Mouse (Mus musculus): Measurements from ENCODE around the gene Pik3c2g. TPM values are rescaled to one million over a fixed set of nuclear protein-coding genes. Genes with fewer than 3 reads are reported as not detected.

Pik3c2g gene
- polyA plus RNA-seq (2017; shearing (Covaris generic)): not detected

GRCm38 (mm10) chr6:139586892-139587291 lies at the start of gene Pik3c2g:
Gene Pik3c2g (plus strand): TSS chr6:139587221.
- no peak for ATAC-seq

DNA sequence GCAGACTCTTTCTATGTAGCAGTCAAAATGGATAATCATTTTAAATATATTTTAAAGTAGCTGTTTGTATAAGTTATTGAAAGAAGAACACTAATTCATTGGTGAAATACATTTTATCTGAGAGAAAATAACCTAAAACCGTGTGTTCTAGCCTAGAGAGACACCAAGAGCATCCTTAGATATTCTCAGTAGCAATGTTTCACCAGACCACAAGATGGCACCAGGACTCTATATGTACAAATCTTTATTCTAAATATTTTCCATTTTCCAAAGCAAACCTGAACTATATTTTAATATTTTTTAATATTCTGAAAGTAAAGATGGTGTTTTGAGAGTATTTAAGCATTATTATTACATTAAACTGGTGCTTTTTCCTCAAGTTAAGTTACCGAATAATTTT lies 48.6 kb upstream of the Pik3c2g start:
- no peak for ATAC-seq

GRCm38 (mm10) chr6:139555537-139556179 lies 31.4 kb upstream of the Pik3c2g start:
- no peak for ATAC-seq

GRCm38 (mm10) chr6:139569211-139569610 lies 17.8 kb upstream of the Pik3c2g start:
- no peak for ATAC-seq

DNA sequence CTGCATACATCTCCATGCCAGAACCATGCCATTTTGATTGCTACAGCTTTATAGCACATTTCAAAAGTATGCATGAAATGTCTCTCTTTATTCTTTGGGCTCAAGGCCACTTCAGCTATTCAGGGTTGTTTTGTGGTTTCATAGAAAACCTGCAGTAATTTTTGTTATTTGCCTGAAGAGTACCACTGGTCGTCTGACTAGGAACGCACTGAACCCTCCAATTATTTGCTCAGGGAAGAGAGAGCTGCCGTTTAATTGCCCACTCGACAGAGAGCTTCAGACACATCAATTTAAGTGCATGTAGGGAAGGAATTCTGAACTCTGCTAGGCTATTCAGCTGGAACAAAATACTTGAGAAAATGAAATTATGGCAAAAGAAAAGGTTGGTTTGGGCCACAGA lies 11.2 kb upstream of the Pik3c2g start:
- ATAC-seq: no peak

DNA sequence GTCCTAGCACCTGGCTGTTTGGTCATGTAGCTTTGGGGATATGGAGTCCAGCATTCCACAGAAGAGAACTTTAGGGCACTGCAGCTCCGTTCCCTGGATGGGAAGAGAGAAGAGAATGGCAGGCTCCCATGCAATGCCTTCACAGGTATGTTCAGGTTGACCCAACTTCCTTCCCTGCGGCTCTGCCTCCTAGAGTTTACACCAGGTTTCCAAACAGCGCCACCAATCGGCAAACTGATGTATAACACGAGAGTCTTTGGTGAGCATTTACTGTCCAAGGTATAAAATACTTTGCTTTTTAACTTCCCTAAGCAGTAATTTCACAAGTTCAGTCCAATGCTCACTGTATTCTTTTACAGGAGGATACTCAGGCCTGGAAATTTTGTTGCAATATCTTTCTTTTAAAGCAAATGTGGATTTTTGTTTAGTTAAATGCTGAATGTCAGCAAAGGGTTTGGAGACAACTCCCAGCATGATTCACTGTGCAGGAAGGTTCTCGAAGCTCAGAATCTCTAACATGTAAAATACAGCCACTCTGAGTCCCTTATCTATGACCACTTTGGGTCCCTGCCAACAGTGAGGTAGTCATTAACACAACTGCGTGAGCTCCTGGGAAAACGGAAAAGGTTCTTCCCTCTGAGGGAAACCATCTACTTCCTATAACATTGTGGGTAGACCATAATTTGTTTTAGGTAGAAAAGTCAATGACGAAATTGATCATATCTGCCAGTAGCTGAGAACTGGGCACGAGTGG lies 10.6 kb upstream of the Pik3c2g start:
- no peak for ATAC-seq

GRCm38 (mm10) chr6:139577026-139577861 lies 9.8 kb upstream of the Pik3c2g start:
- no peak for ATAC-seq

GRCm38 (mm10) chr6:139587478-139587877 lies 457 bp downstream of the Pik3c2g start:
- ATAC-seq: no peak

DNA sequence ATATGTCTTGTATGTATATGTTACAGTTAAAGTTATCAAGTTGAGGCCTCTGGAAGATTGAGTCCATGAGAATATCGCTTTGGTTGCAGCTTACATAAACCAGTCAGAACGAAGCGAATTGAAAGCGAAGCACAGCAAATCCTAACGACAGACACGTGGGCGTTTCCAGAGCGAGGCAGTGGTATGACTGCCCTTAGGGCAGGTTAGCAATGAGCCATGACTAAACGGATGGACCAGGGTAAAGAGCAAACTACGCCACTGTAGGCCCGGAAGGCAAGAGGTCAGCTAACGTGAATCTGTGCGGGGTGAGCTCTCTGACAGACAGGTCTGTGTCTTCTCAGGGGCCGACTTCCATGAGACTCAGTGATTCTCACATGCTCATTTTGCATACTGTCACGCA lies 1.4 kb downstream of the Pik3c2g start:
- no peak for ATAC-seq

DNA sequence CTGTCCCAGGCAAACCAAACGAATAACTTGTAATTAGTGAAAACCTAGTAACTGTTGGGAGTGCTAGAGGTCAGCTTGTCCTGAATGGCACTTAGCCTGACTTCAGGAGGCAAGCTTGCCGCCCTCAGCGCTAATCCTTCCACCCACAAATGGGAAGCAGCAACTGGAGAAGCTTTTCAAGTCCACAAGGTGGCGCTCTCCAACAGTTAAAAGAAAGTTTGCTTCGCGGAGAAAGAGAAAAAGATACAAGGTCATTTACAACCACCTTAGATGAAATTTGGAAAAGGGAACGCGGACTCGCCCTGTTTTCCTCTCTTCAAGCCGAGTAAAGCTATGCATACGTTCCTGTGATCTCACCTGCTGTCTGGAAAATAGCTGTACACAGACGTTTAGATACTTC lies 2.3 kb downstream of the Pik3c2g start:
- ATAC-seq: no peak

DNA sequence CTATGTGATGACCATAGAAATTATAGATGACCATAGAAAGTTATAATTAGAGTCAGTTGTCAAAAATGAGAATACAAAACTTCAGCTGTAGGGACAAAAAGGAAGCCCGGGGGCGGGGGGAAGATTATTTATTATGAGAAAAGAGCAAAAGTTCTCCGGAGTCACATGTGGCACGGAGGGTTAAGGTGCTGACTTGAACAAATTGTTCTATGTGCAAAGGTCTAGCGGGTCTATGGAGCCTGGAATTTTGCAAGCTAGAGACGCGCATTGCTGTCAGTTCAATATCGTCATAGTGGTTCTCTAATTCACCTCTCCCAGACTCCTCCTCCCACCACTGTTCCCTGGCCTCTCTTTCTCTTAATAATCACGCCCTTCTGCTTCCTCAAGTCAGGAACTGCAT lies 2.8 kb downstream of the Pik3c2g start:
- ATAC-seq: no peak

- ATAC-seq: no peak
Measured at GRCm38 (mm10) chr6:139592081-139592480, 5.1 kb downstream of the Pik3c2g start.

- no peak for ATAC-seq
Measured at GRCm38 (mm10) chr6:139596433-139596832, 9.4 kb downstream of the Pik3c2g start.

DNA sequence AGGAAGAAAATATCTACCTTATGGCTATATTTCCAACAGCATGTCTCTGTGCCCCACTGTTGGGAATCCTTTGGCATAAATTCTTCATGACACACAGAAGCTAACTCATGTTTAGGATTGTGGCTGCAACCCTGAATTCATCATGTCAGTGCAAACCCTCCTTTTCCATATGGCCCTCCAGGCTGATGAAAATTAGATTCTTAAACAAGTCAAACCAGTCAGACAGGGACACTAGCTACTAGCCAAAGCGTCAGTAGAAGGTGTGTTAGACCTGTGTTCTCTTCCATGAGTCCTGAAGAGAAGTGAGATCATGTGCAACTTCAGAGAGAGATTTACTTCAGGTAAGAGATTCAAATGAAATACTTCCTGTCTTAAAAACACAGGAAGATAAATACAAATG lies 12.2 kb downstream of the Pik3c2g start:
- no peak for ATAC-seq

GRCm38 (mm10) chr6:139618774-139619173 lies 31.8 kb downstream of the Pik3c2g start:
- ATAC-seq: no peak

- ATAC-seq: no peak
Measured at GRCm38 (mm10) chr6:139624756-139625155, 37.7 kb downstream of the Pik3c2g start.

DNA sequence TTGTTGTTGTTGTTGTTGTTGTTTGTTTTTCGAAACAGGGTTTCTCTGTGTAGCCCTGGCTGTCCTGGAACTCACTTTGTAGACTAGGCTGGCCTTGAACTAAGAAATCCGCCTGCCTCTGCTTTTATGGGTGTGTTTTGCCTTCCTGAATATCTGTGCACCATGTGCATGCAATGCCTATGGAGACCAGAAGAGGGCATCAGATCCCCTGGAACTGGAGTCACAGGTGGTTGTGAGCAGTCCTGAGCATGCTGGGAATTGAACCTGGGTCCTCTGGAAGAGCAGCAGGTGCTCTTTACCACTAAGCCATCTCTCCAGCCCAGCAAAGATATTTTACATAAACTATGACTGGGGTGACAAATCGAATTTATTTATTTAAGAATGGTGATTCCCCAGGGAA lies 47.5 kb downstream of the Pik3c2g start:
- no peak for ATAC-seq

GRCm38 (mm10) chr6:139655399-139655798 lies 68.4 kb downstream of the Pik3c2g start:
- ATAC-seq: no peak

DNA sequence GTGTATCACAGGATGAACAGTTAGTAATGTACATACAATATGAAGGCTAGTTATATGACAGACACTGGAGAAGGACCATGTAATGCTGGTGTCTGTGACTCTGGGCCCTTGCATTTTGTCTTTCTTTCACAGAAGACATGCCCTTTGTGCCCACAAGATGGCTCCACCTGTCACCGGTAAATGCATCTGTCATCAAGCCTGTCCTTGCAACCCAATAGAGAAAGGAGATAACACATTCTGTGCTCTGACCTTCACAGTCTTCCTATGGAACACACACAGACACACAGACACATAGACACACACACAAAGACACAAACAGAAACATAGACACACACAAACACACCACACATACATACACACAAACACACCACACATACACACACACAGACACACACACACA lies 75.4 kb downstream of the Pik3c2g start:
- no peak for ATAC-seq

- no peak for ATAC-seq
Measured at GRCm38 (mm10) chr6:139718416-139718984, 131.5 kb downstream of the Pik3c2g start.

DNA sequence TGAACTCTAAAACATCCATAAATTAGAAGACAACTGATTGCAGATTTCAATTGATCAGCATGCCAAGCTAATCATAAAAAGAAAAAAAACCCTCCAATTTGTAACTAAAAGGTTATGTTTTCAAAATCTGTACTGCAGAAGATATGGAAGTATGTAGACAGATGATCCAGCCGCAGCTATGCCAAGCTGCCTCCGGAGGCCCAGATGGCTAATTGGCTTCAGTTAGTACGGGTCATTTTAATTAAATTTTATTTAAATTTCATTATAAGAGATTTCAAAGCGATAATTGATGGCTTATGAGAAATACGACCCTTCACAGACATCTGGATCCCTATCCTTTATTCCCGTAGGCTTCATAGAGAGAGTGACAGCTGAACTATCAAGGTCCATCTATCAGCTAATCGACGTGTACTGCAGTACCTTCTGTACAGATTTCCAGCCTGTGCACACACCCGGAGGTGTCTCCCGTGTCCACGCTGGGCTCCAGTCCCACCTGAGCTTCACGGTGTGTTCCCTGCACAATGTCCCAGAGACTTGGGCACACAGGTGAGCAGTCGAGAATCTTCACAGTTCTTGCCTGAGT lies 132.7 kb downstream of the Pik3c2g start:
- ATAC-seq: no peak

GRCm38 (mm10) chr6:139735708-139736626 lies 148.9 kb downstream of the Pik3c2g start:
- no peak for ATAC-seq

All from activated CD4-positive, CD25-positive, alpha-beta regulatory T cell, adult 4 months (primary cell).